Mouse (Mus musculus) MEL (cell line): Measurements from ENCODE around the gene Slc13a3.

Experiments
- BHLHE40 ChIP-seq: IDR thresholded peaks from 2 replicates; pipeline ENCODE4 v1.6.1; 2012; ENCODE audit warnings: low read depth, mild to moderate bottlenecking, inconsistent platforms, low read length, improper control_type of control experiment, borderline replicate concordance
- CTCF ChIP-seq, 3 experiments: IDR thresholded peaks in 2 of 3; conservative IDR thresholded peaks in 1 of 3; 2 replicates each; pipeline ENCODE4 v1.5.1; 2011 to 2012; ENCODE audit warnings: low read length in 3 of 3, low read depth in 2 of 3, mild to moderate bottlenecking in 2 of 3, improper control_type of control experiment in 1 of 3, inconsistent platforms in 1 of 3, mixed read lengths in 1 of 3, moderate library complexity in 1 of 3; ENCODE audit not compliant: control insufficient read depth in 1 of 3, insufficient read depth in 1 of 3, poor library complexity in 1 of 3, severe bottlenecking in 1 of 3
- KAT2A ChIP-seq: conservative IDR thresholded peaks from 2 replicates; pipeline ENCODE4 v1.6.1; 2012; ENCODE audit warnings: low read depth, low read length, improper control_type of control experiment, inconsistent platforms
- MAFK ChIP-seq: IDR thresholded peaks from 2 replicates; pipeline ENCODE4 v1.6.1; 2011; ENCODE audit warnings: low read depth, mild to moderate bottlenecking, low read length, improper control_type of control experiment, borderline replicate concordance
- MAX ChIP-seq: IDR thresholded peaks from 2 replicates; pipeline ENCODE4 v1.6.1; 2011; ENCODE audit warnings: low read length, improper control_type of control experiment
- MAZ ChIP-seq: IDR thresholded peaks from 2 replicates; pipeline ENCODE4 v1.6.1; 2012; ENCODE audit warnings: low read depth, mild to moderate bottlenecking, inconsistent platforms, low read length, improper control_type of control experiment
- POLR2A ChIP-seq, 2 experiments: IDR thresholded peaks; 2 replicates each; pipeline ENCODE4 v1.6.1; 2011 to 2012; ENCODE audit warnings: low read length in 2 of 2, mild to moderate bottlenecking in 2 of 2, control low read depth in 1 of 2, improper control_type of control experiment in 1 of 2, low read depth in 1 of 2, moderate library complexity in 1 of 2; ENCODE audit not compliant: control insufficient read depth in 1 of 2, insufficient read depth in 1 of 2, poor library complexity in 1 of 2
- TCF12 ChIP-seq: IDR thresholded peaks from 2 replicates; pipeline ENCODE4 v1.6.1; 2014; ENCODE audit warnings: low read depth, mild to moderate bottlenecking, inconsistent platforms, low read length, improper control_type of control experiment, moderate library complexity
- USF2 ChIP-seq, 2 experiments: IDR thresholded peaks; 2 replicates each; pipeline ENCODE4 v1.6.1; 2011 to 2012; ENCODE audit warnings: improper control_type of control experiment in 2 of 2, low read length in 2 of 2, borderline replicate concordance in 1 of 2, inconsistent platforms in 1 of 2, low read depth in 1 of 2, mild to moderate bottlenecking in 1 of 2; ENCODE audit not compliant: insufficient read depth in 1 of 2

DNA sequence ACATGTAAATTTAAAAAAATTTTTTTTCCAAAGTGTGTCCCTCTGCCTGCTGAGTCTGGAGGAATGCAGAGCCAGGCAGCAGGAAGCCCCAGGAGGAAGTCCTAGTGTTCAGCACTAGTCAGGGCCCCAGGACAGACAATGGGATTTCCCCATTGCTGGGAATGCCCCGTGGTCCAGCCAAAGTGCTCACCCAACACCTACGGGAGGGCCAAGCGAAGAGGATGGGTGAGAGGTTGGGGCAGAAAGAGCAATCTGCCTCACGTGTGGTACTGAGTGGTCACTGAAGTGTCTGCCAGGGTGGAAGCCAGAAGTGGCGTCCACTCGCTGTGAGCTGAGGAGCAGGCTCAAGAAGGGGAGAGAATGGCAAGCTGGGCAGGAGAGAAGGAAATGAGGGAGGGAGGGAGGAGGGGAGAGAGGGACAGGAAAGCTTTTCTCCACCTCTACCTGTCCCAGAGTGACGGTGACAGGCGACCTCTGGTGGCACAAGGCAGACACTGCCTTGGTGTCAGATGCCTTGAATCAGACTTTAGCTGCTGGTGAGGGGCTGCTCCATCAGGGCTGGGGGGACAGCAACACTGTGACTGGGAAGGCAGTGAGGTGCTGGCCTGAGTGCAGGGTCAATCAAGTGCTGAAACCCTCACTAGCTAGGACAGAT is 14.0 kb upstream of the Slc13a3 start:
- TF ChIP-seq KAT2A (no peak), TCF12 (no peak), USF2 (IDR thresholded peaks at IDR 0.05; ENCODE audit: borderline replicate concordance in 1 of 2, insufficient read depth in 1 of 2, low read depth in 1 of 2, low read length in 2 of 2) (no peak), CTCF (IDR thresholded peaks at IDR 0.05 in 2 of 3, conservative IDR thresholded peaks at IDR 0.05 in 1 of 3; ENCODE audit: control insufficient read depth in 1 of 3, insufficient read depth in 1 of 3, low read depth in 2 of 3, low read length in 3 of 3, poor library complexity in 1 of 3, severe bottlenecking in 1 of 3) (peak; percentile 86 to 91 (median 90)), BHLHE40 (no peak), MAX (no peak), POLR2A (IDR thresholded peaks at IDR 0.05; ENCODE audit: control insufficient read depth in 1 of 2, insufficient read depth in 1 of 2, low read depth in 1 of 2, low read length in 2 of 2, poor library complexity in 1 of 2) (no peak), MAZ (no peak), MAFK (no peak)
